Mouse (Mus musculus) kidney, adult 2 months (tissue): ENCODE data around the gene Pfkfb2.

ENCODE experiments used
- CTCF ChIP-seq: fragments of 200-500 bp; conservative IDR thresholded peaks from 2 replicates; pipeline ENCODE4 v1.5.1; 2011; ENCODE audit warnings: low read depth, mild to moderate bottlenecking, control low read depth, low read length, moderate library complexity, mixed read lengths; ENCODE audit not compliant: insufficient read depth, insufficient read length
- POLR2A ChIP-seq: fragments of 200-500 bp; IDR thresholded peaks from one replicate; pipeline ENCODE4 v1.6.1; 2011; ENCODE audit warnings: low read depth, low read length, control low read depth

- TF ChIP-seq CTCF (no peak), POLR2A (no peak)
These were observed 88.1 kb downstream of the Pfkfb2 start for GRCm38 (mm10) chr1:130640967-130641366.
